Mouse (Mus musculus) frontal cortex, adult (tissue): ENCODE measurements around the gene Ggt5.
"Not testable (repeated sequence)": the region's sequence is repeated elsewhere in the genome, so short reads cannot be mapped to it uniquely, and the experiment has no call there.

ENCODE experiments used
- ATAC-seq: cut with Nextera tagmentation; 2 replicates; pipeline ENCODE4 v1.9.2; 2017; ENCODE audit warnings: mild to moderate bottlenecking, moderate library complexity, mixed read lengths; ENCODE audit not compliant: low TSS enrichment

The Ggt5 gene

GRCm38 (mm10) chr10:75589129-75589528, at the start of gene Ggt5:
Ggt5 (plus strand) TSS chr10:75589340.
- ATAC-seq: no peak

DNA sequence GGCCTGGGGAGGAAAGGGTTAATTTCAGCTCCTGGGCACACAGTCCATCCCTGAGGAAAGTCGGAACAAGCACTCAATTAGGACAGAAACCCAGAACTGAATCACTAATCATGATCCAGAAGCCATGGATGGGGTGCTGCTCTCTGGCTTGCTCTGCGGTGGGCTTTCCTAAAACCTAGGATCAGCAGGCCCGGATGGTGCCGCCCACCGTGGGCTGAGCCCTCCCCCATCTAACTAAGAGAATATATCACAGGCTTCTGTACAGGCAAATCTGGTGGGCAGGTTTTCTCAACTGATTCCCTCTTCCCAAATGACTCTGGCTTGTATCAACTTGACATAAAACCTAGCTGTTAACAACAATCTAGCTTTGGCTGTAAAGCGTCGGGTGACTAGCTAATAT, 41.2 kb upstream of the Ggt5 start:
- ATAC-seq: no peak

DNA sequence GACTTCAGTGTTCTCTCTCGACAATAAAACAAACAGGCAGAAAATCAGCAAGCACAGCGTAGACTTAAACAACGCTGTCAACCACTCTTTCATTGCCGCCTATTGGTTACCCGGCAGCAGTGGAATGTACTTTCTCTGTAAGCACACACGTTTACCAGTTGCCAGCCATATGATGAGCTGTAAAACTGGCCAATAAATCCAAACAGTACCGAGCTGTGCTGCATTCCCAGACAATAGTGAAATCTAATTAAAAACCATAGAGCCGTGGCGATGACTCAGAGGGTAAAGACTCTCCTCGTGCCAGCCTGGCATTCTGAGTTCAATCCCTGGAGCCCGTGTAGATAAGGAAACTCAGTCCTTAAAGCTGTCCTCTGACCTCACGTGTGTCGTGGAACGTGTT, 40.7 kb upstream of the Ggt5 start:
- peak; percentile 41; the same call in 1 of the 2 replicates for ATAC-seq

GRCm38 (mm10) chr10:75549886-75550285, 39.3 kb upstream of the Ggt5 start:
- ATAC-seq: peak; percentile 72

DNA sequence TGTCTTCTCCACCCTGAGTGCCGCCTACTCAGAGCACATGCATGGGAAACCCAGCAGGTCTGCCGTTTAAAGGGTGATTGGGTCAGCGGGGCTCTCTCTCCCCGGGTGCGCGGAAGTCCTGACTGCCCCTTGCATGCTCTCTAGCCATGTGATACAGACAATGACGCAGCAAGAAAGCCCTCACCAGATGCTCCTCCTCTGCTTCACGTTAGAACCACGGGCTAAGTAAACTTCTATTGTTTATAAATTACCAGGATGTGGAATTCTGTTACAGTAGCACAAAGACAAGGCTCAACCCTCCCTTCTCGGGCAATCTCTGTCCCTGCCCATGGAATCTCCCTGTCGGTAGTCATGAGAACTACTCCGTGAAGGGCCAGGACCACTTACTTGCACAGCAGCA, 38.0 kb upstream of the Ggt5 start:
- no peak for ATAC-seq

GRCm38 (mm10) chr10:75552106-75552505, 37.0 kb upstream of the Ggt5 start:
- ATAC-seq: no peak

- ATAC-seq: no peak
These were observed 36.3 kb upstream of the Ggt5 start for GRCm38 (mm10) chr10:75552701-75553450.

DNA sequence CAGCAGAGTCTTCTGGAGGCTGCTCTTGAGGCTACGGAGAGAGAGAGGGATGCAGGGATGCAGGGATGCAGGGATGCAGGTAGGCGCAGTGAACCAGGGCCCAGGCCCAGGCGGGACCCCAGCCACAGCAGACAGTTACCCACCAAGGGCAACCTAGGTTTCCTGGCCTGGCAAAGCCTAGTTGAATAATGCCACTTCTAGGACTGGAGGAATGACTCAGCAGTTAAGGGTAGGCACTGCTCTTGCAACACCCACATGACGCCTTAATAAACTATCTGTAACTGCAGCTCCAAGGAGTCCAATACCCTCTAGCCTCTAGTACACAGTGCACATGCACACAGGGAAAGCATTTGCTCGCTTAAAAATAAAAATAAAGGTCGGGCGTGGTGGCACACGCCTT, 35.0 kb upstream of the Ggt5 start:
- ATAC-seq: no peak

DNA sequence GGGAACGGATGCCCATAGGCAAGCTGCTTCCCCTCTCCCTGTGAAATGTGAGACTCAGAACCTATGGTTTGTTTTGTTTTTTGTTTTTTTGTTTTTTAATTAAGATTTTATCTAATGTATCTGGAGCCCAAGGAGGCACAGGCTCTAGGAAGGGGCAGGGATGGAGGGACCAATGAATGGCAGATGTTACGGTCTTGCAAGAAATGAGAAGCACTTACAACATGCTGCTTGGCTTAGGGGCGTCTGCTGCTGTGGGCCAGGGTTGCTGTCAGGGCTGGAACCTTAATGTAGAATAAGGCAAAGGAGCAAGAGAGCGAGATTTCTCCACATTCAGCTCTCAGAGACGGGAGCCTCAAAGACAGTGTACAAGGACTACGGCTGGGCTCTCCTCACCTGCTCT, 33.6 kb upstream of the Ggt5 start:
- no peak for ATAC-seq

- ATAC-seq: peak; percentile 66
These were observed 33.1 kb upstream of the Ggt5 start for GRCm38 (mm10) chr10:75556026-75556425.

- peak; percentile 20; the same call in 1 of the 2 replicates for ATAC-seq
These were observed 30.6 kb upstream of the Ggt5 start for GRCm38 (mm10) chr10:75558515-75558914.

- no peak for ATAC-seq
These were observed 30.0 kb upstream of the Ggt5 start for GRCm38 (mm10) chr10:75559041-75559675.

DNA sequence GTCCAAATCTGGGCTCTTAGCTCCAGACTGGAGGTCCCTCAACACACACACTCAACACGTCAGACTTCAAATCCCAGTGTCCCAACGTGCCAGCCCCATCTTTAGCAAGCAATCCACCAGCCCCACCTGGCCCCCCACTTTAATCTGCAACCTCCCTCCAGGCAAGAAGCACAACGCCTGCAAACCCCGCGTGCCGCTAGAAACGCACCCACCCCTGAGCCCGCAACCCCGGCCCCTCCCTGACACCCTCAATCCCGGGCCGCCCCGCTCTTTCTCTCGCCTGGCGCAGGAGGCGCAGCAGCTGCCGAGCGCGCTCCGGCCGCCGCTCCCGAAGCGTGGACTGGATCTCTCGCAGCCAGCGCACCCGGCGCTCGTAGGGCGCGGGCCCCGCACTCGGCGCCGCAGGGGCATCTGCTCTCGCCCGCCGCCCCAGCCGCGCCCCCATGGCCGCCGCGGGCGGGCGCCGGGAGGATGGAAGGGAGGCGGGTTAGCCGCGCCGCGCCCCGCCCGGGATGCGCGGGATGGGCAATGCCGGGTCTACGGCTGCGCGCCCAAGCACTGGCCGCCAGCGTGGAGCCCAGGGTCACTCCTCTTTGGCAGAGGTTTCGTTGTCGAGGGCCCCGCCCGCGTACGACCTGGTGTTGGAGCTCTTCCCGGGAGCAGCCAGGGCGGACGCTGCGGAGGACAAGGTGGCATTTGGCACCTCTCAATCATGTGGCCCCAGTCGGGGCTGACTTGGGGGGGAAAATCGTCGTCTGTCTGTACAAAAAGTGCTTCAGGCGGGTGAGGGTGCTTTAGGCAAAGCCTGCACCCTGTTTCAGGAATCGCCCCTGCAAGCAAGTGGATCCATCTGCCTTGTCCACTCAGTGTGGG, 29.2 kb upstream of the Ggt5 start, which contains the start of gene Lrrc75b:
Gene Lrrc75b (minus strand): TSS at position 655 of the 873 bp plus-strand sequence.
- peak; percentile 42 for ATAC-seq

DNA sequence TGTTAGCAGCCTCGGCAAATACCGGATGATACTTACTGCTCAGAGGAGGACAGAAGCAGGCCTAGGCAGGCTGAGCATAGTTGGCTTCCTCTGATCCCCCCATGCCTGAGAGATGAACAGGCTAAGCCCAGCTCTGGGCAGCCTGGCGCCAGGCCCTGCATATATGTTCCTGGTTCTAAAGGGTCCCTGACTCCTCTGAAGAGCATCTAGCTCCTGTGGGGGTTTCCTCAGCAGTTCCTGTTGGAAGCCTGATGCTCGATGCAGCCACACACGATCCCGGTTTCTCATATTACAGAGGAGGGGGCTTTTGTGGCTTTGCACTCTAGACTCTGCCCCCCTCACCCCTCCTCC, 28.6 kb upstream of the Ggt5 start:
- peak; percentile 41 for ATAC-seq

GRCm38 (mm10) chr10:75561071-75561654, 28.0 kb upstream of the Ggt5 start, which contains the start of gene Ggt1:
Ggt1 (plus strand) TSS chr10:75561604.
- ATAC-seq: no peak

DNA sequence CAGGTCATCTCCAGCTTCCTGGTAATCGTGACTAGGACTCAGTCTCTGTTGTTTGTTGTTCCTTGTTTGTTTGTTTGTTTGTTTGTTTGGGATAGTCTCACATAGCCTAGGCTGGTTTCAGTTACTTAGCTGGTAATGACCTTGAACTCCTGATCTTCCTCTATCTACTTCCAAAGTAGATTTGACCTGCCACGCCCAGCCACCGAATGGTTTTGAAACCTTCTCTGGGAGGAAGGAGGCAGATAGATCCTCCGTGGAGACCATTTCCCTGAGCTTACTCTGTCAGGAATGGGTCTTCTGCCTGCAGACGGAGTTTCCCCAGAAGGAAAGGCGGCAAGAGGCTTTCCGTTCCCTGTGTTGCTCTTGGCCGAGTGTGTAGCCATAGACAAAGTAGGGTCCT, 26.5 kb upstream of the Ggt5 start:
- no peak for ATAC-seq

GRCm38 (mm10) chr10:75564687-75565265, 24.4 kb upstream of the Ggt5 start:
- ATAC-seq: no peak

DNA sequence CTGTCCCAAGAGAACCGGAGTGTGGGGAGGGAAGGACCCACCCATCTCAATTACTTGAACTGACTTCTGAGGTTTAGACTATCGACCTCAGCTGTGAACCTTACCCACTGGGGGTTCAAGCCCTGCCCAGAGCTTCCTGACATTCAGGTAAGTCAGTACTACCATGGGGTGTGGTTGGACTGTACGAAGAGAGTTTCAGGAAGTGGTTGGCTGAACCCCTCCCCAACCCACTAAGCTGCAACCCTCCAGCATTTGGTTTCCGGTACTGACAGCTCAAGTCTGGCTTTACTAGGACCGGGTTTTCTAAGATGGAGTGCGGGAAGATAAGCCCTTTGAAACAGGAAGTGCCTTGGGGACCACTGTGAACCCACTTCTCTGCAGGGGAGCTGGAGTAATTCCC, 23.7 kb upstream of the Ggt5 start:
- no peak for ATAC-seq

DNA sequence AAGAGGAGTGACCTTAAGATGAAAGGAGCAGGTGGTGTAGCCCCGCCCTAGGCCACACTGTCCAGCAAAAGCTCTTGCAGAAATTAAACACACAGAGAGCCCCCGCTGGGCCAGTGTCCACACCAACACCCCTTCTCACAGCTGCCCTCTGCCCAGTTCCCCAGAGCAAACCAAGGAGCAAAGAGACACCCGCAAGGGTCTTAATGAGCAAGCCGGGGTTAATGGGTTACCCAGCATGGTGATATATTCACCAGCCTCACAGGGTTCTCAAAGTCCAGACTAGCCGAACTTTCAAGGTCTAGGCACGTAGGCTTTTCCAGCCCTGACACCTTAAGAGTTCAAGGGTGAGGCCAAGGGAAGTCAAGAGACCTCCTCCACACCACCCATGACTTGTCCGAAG, 23.2 kb upstream of the Ggt5 start:
- no peak for ATAC-seq

- ATAC-seq: no peak
These were observed 22.8 kb upstream of the Ggt5 start for GRCm38 (mm10) chr10:75566321-75566720.

DNA sequence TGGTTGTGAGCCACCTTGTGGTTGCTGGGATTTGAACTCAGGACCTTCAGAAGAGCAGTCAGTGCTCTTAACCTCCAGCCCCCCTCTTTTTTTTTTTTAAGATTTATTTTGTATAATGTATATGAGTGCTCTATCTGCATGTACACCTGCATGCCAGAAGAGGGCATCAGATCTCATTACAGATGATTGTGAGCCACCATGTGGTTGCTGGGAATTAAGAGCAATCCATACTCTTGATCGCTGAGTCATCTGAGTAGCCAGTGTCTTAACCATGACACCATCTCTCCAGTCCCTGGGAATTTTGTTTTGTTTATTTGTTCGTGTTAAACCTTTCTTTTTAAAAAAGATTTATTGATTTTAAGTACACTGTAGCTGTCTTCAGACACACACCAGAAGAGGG, 22.4 kb upstream of the Ggt5 start:
- ATAC-seq: not testable (repeated sequence)

DNA sequence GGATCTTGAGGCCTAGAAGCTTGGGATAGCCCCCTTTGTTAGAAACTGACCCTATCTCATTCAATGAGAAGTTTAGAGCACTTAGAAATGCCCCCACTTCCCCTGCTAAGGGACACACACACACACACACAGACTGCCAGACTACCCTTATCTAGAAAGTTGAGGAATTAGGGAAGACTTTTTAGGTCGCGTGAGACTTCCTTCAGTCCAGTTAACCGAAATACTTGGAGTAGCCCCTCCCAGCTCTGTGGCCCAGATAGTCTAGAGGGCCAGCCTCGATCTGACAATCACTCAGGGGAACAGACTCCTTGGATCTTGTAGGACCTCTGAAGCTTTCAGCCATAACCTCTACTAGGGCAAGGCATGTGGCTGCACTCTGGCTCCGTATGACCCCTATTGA, 21.1 kb upstream of the Ggt5 start:
- no peak for ATAC-seq
